Mouse (Mus musculus) liver, embryonic 14.5 days (tissue): ENCODE measurements at regions not wholly inside any gene's neighbourhood (a gene's known extent, or its start where the extent isn't known, plus 50 kb on each side); places are given as distances from the start of the nearest gene placed in this dataset.

ENCODE experiments used
- ATAC-seq: fragments of 200-750 bp; cut with Nextera tagmentation; 2 replicates; pipeline ENCODE4 v1.8.0; 2017; ENCODE audit warnings: moderate number of reproducible peaks, mild to moderate bottlenecking, moderate library complexity; ENCODE audit not compliant: insufficient read depth
- DNase-seq, 3 experiments: peaks; one replicate each; pipeline ENCODE4 v3.0.0-alpha.2; 2012 to 2013; ENCODE audit warnings: low read depth in 3 of 3, low spot score in 3 of 3
- H3K27ac ChIP-seq: fragments of 300-500 bp; sonication (generic); 2 replicates; pipeline ENCODE4 v1.5.1; 2014; ENCODE audit warnings: moderate library complexity, mild to moderate bottlenecking, control low read depth, inconsistent platforms
- H3K27me3 ChIP-seq: fragments of 300-500 bp; sonication (generic); 2 replicates; pipeline ENCODE4 v1.6.1; 2014; ENCODE audit warnings: mild to moderate bottlenecking, low read length, moderate library complexity; ENCODE audit not compliant: control insufficient read depth, insufficient read depth
- H3K36me3 ChIP-seq: fragments of 300-500 bp; sonication (generic); replicated peaks from 2 replicates; pipeline ENCODE4 v1.6.1; 2014; ENCODE audit warnings: low read depth; ENCODE audit not compliant: control insufficient read depth, insufficient read depth
- H3K4me1 ChIP-seq, 2 experiments: fragments of 200-500 bp in 1 of 2; fragments of 300-500 bp in 1 of 2; sonication (generic) in 1 of 2; replicated peaks; 2 replicates each; pipeline ENCODE4 v1.6.1; 2012 to 2014; ENCODE audit warnings: antibody characterized with exemption in 1 of 2, inconsistent platforms in 1 of 2, low read length in 1 of 2; ENCODE audit not compliant: control insufficient read depth in 2 of 2, insufficient read depth in 2 of 2
- H3K4me2 ChIP-seq: fragments of 300-500 bp; sonication (generic); 2 replicates; pipeline ENCODE4 v1.6.1; 2014; ENCODE audit warnings: low read depth, mild to moderate bottlenecking, control low read depth, moderate library complexity
- H3K4me3 ChIP-seq, 2 experiments: fragments of 200-500 bp in 1 of 2; fragments of 300-500 bp in 1 of 2; sonication (generic) in 1 of 2; 2 replicates each; pipeline ENCODE4 v1.5.1; 2012 to 2014; ENCODE audit warnings: low read depth in 2 of 2, low read length in 2 of 2, mild to moderate bottlenecking in 2 of 2, control low read depth in 1 of 2, inconsistent platforms in 1 of 2, moderate library complexity in 1 of 2; ENCODE audit not compliant: insufficient read depth in 1 of 2
- H3K9ac ChIP-seq: fragments of 300-500 bp; sonication (generic); replicated peaks from 2 replicates; pipeline ENCODE4 v1.6.1; 2014; ENCODE audit warnings: mild to moderate bottlenecking, control low read depth, moderate library complexity
- H3K9me3 ChIP-seq: fragments of 300-500 bp; sonication (generic); 2 replicates; pipeline ENCODE4 v1.6.1; 2016; ENCODE audit warnings: low read length, mixed read lengths; ENCODE audit not compliant: control insufficient read depth
- CTCF ChIP-seq: IDR thresholded peaks from 2 replicates; pipeline ENCODE4 v1.5.1; 2016; ENCODE audit warnings: antibody characterized with exemption, low read depth, control low read depth
- EP300 ChIP-seq: IDR thresholded peaks from 2 replicates; pipeline ENCODE4 v1.6.1; 2016; ENCODE audit warnings: antibody characterized with exemption, low read depth
- WGBS: fragments of 180-500 bp; shearing (Covaris S2); extraction: QIAGEN DNeasy Blood & Tissue Kit; methylation state at CpG from one replicate; pipeline ENCODE4 v1.1.7; 2014; ENCODE audit not compliant: insufficient replicate concordance; 5-methylcytosine and 5-hydroxymethylcytosine counted together

GRCm38 (mm10) chr10:98593910-98594309, 320.3 kb upstream of the Atp2b1 start:
- no peak overlapping the region for H3K9ac ChIP-seq
- TF ChIP-seq EP300 (no peak), CTCF (no peak)
- no peak overlapping the region for H3K27ac ChIP-seq
- DNase-seq (no peak), ATAC-seq (no peak)
- no peak overlapping the region for H3K4me3 ChIP-seq
- H3K4me2 ChIP-seq: no peak overlapping the region
- H3K27me3 ChIP-seq: no peaks in the 10 kb centered on the region
- H3K9me3 ChIP-seq: no peaks in the 10 kb centered on the region
- H3K36me3 ChIP-seq: no peaks in the 10 kb centered on the region
- 57% methylated on average over 5 of the region's 5 CpGs for WGBS
- H3K4me1 ChIP-seq: no peaks in the 10 kb centered on the region

- no peak overlapping the region for H3K9ac ChIP-seq
- 68% methylated on average over 18 of the region's 18 CpGs for WGBS
- no peak overlapping the region for H3K27ac ChIP-seq
- no peak overlapping the region for H3K4me3 ChIP-seq
- no peak overlapping the region for H3K4me2 ChIP-seq
- H3K27me3 ChIP-seq: peaks cover 3% of the 10 kb centered on the region; the same call in 1 of the 2 replicates
- ATAC-seq (no peak), DNase-seq (no peak)
- no peak for TF ChIP-seq CTCF
- no peaks in the 10 kb centered on the region for H3K4me1 ChIP-seq
- H3K9me3 ChIP-seq: no peaks in the 10 kb centered on the region
- H3K36me3 ChIP-seq: no peaks in the 10 kb centered on the region
These were observed 305.8 kb upstream of the Atp2b1 start for GRCm38 (mm10) chr10:98608221-98608941.

- Histone ChIP-seq H3K36me3 (no peaks in the 10 kb centered on the region), H3K9me3 (no peaks in the 10 kb centered on the region), H3K4me1 (no peaks in the 10 kb centered on the region), H3K9ac (no peak overlapping the region), H3K27me3 (peaks cover 3% of the 10 kb centered on the region), H3K27ac (no peak overlapping the region), H3K4me2 (no peak overlapping the region), H3K4me3 (no peak overlapping the region)
- WGBS: 14% methylated on average over 6 of the region's 6 CpGs
- no peak for ATAC-seq
- TF ChIP-seq EP300 (no peak), CTCF (no peak)
- no peak for DNase-seq
These were observed 303.5 kb upstream of the Atp2b1 start for GRCm38 (mm10) chr10:98610708-98611107.

- H3K4me1 ChIP-seq: no peaks in the 10 kb centered on the region
- no peak overlapping the region for H3K4me3 ChIP-seq
- no peak overlapping the region for H3K4me2 ChIP-seq
- H3K36me3 ChIP-seq: no peaks in the 10 kb centered on the region
- no peak overlapping the region for H3K9ac ChIP-seq
- no peak overlapping the region for H3K27ac ChIP-seq
- ATAC-seq (0 out of 2 replicates have a peak, but pooled peaks have one; percentile 4), DNase-seq (no peak)
- no peaks in the 10 kb centered on the region for H3K9me3 ChIP-seq
- 58% methylated on average over 4 of the region's 4 CpGs for WGBS
- TF ChIP-seq EP300 (no peak), CTCF (no peak)
- H3K27me3 ChIP-seq: peaks cover 3% of the 10 kb centered on the region
These were observed 302.4 kb upstream of the Atp2b1 start for GRCm38 (mm10) chr10:98611707-98612360.

- TF ChIP-seq EP300 (no peak), CTCF (no peak)
- H3K9me3 ChIP-seq: no peaks in the 10 kb centered on the region
- H3K27me3 ChIP-seq: no peaks in the 10 kb centered on the region
- peaks cover 10 to 11% of the 10 kb centered on the region in 2 experiments for H3K4me1 ChIP-seq
- H3K36me3 ChIP-seq: no peaks in the 10 kb centered on the region
- ATAC-seq (no peak), DNase-seq (no peak)
- no peak overlapping the region for H3K4me2 ChIP-seq
- H3K9ac ChIP-seq: no peak overlapping the region
- no peak overlapping the region for H3K4me3 ChIP-seq
- no peak overlapping the region for H3K27ac ChIP-seq
- WGBS: 80% methylated on average over 21 of the region's 21 CpGs
These were observed 295.3 kb upstream of the Atp2b1 start for GRCm38 (mm10) chr10:98618736-98619525.
